Mouse (Mus musculus): ENCODE data around the gene Cnr2. TPM values are rescaled to one million over a fixed set of nuclear protein-coding genes. Genes with fewer than 3 reads are reported as not detected.

The Cnr2 gene
- polyA plus RNA-seq, 1 experiment: not detected

DNA sequence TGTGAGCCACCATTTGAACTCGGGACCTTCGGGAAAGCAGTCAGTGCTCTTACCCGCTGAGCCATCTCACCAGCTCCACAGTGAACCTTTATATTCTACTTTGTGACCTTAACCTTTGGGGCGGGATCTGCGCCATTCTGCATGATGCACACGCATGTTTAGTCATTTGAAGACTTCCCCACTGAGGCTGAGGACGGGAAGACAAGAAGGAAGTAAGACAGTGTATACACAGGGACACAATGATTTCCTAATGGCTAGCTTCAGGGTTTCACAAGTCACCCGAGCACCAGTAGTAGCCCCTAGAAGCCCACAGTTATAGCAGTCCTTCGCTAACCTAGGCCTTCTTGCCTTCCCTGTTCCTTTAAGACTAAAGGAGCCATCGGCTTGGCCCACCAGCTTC, 50.5 kb downstream of the Cnr2 start:
- H3K4me3 ChIP-seq (ENCODE audit: insufficient read depth, low read length): no peak overlapping the region
- TF ChIP-seq POLR2A (IDR thresholded peaks at IDR 0.05; ENCODE audit: low read depth, low read length) (no peak), CTCF (IDR thresholded peaks at IDR 0.05; ENCODE audit: borderline replicate concordance, insufficient read depth, low read length) (no peak)
- no peak overlapping the region for H3K27ac ChIP-seq (ENCODE audit: insufficient read depth, low read length)
- H3K4me1 ChIP-seq (ENCODE audit: control insufficient read depth, insufficient read depth, low read length): no peaks in the 10 kb centered on the region

DNA sequence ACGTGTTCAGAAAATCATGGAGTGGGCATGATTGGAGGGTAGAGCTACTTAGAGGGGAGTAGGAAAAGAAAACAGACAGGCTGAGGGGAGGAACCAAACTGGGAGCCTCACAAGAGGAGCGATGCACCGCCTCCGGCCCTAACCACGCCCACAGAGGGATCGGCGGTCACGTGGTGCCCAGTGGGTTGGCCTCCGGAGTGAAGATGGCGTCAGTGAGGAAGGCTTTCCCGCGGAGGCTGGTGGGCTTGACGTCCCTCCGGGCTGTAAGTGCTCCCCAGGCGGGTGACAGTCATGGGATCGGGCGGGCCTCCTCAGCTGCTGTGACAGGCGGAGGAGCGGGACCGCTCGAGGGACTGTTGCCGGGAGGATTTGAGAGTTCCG, 51.1 kb downstream of the Cnr2 start, which contains the start of gene Hmgcl:
Gene Hmgcl, plus strand, starts transcription at position 171 of the 381 bp plus-strand sequence.
- no peak for TF ChIP-seq CTCF (IDR thresholded peaks at IDR 0.05; ENCODE audit: borderline replicate concordance, insufficient read depth, low read length)
- TF ChIP-seq POLR2A (IDR thresholded peaks at IDR 0.05; ENCODE audit: low read depth, low read length): peak; percentile 95
- peak within 1 kb of the TSS; percentile 26 for H3K27ac ChIP-seq (ENCODE audit: insufficient read depth, low read length)
- no peaks in the 10 kb centered on the region for H3K4me1 ChIP-seq (ENCODE audit: control insufficient read depth, insufficient read depth, low read length)
- peak within 1 kb of the TSS; percentile 79 for H3K4me3 ChIP-seq (ENCODE audit: insufficient read depth, low read length)

DNA sequence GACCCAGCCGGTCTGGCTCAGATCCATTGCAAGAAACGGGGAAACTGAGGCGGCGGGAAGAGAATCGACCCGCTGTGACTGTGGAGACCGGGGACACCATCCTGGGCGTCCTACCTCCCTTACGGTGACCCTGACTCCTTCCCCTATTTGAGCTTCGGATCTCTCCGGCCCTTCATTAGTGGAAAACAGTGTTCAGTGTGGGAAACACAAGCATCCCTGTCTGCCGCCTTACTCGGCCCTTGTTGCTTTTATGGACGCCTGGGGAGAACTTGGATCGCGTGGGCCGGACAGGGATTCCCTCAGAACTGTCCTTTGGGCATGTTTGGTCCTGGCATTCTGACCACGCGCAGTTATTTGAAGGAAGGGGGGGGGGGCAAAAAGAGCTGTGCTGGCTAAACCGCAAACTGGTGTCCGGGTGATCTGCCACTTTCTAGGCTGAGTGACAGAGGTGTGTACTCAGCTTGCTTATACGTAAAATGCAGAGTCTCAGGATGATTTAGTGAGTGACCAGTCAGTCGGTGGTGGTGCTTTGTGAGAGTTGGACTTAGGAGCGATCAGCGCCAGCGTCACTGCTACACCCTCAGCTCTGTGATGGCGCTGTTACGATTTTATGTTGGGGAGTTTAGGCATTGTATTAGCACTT, 51.6 kb downstream of the Cnr2 start:
- Histone ChIP-seq H3K4me3 (ENCODE audit: insufficient read depth, low read length) (peak overlapping the region; percentile 79), H3K27ac (ENCODE audit: insufficient read depth, low read length) (peak overlapping the region; percentile 26), H3K4me1 (ENCODE audit: control insufficient read depth, insufficient read depth, low read length) (no peaks in the 10 kb centered on the region)
- no peak for TF ChIP-seq CTCF (IDR thresholded peaks at IDR 0.05; ENCODE audit: borderline replicate concordance, insufficient read depth, low read length)
- 0 out of 2 replicates have a peak, but pooled peaks have one; percentile 36 for TF ChIP-seq POLR2A (IDR thresholded peaks at IDR 0.05; ENCODE audit: low read depth, low read length)

DNA sequence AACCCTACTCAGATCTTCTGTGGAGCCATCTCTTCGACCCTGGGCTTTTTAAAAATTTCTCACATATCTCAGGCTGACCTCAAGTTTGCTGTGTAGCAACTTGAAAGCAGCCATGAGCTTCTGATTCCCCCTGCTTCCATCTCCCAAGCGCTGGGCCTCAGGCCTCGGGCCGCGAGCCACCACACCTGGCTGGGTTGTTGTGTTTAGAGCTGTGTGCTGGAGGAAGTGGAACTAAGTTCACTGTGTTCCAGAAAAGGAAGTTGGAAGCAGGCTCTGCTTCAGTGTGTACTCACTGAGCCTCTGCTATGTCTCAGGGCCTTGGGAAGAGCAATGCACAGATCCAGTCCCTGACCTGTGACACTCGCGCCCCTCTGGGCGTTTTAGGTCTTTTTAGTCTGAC, 52.9 kb downstream of the Cnr2 start:
- TF ChIP-seq POLR2A (IDR thresholded peaks at IDR 0.05; ENCODE audit: low read depth, low read length) (no peak), CTCF (IDR thresholded peaks at IDR 0.05; ENCODE audit: borderline replicate concordance, insufficient read depth, low read length) (no peak)
- Histone ChIP-seq H3K4me1 (ENCODE audit: control insufficient read depth, insufficient read depth, low read length) (no peaks in the 10 kb centered on the region), H3K4me3 (ENCODE audit: insufficient read depth, low read length) (no peak overlapping the region), H3K27ac (ENCODE audit: insufficient read depth, low read length) (no peak overlapping the region)

DNA sequence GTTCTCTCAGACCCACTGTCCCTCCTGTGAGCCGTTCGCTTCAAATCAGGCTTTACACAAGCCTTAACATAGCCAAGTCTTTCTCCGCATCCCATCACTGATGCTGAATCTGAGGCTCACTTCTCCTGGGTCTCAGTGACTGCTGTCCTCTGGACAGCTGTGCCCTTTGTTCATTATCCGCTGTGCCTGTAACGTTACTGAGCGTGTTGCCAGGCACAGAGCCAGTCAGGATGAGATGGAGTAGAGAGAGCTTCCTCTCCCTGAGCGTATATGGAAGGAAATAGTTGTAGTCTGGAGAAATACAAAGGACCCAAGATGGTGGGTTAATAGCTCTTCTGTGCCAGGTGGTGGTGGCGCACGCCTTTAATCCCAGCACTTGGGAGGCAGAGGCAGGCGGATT, 54.3 kb downstream of the Cnr2 start:
- TF ChIP-seq CTCF (IDR thresholded peaks at IDR 0.05; ENCODE audit: borderline replicate concordance, insufficient read depth, low read length) (no peak), POLR2A (IDR thresholded peaks at IDR 0.05; ENCODE audit: low read depth, low read length) (no peak)
- H3K4me3 ChIP-seq (ENCODE audit: insufficient read depth, low read length): no peak overlapping the region
- H3K4me1 ChIP-seq (ENCODE audit: control insufficient read depth, insufficient read depth, low read length): no peaks in the 10 kb centered on the region
- H3K27ac ChIP-seq (ENCODE audit: insufficient read depth, low read length): no peak overlapping the region

DNA sequence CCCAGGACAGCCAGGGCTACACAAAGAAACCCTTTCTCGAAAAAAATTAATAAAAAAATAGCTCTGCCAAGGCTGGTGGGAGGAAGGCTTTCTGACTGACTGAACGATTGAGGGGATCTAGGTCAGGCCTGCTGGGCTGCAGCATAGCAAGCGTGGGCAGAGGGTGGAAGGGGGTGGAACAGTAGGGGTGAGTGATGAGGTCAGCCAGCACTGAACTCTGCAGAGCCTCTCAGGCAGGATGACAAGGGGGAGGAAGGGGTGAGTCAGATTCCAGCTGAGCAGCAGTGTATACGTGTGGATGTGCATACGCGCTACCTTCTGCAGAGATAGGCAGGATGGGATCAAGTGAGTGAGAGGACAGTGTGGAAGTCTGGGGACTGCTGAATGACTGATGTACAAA, 54.7 kb downstream of the Cnr2 start:
- TF ChIP-seq POLR2A (IDR thresholded peaks at IDR 0.05; ENCODE audit: low read depth, low read length) (no peak), CTCF (IDR thresholded peaks at IDR 0.05; ENCODE audit: borderline replicate concordance, insufficient read depth, low read length) (no peak)
- Histone ChIP-seq H3K27ac (ENCODE audit: insufficient read depth, low read length) (no peak overlapping the region), H3K4me3 (ENCODE audit: insufficient read depth, low read length) (no peak overlapping the region), H3K4me1 (ENCODE audit: control insufficient read depth, insufficient read depth, low read length) (no peaks in the 10 kb centered on the region)

DNA sequence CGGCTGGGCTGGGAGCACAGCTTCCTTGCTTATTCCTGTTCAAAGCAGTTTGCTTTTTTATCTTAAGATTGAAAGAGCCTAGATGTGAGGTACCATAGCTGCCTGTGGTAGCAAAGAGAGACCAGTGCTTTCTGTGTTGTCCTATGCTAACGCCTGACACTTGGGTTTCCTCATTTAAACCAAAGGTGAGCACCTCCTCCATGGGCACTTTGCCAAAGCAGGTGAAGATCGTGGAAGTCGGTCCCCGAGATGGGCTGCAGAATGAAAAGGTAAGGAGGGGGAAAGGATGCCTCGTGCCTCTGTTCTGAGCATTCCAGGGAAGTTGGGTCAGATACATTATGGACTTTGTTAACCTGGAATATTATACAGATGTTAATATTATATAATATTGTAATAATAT, 55.2 kb downstream of the Cnr2 start:
- Histone ChIP-seq H3K4me1 (ENCODE audit: control insufficient read depth, insufficient read depth, low read length) (no peaks in the 10 kb centered on the region), H3K4me3 (ENCODE audit: insufficient read depth, low read length) (no peak overlapping the region), H3K27ac (ENCODE audit: insufficient read depth, low read length) (no peak overlapping the region)
- no peak for TF ChIP-seq POLR2A (IDR thresholded peaks at IDR 0.05; ENCODE audit: low read depth, low read length)
- TF ChIP-seq CTCF (IDR thresholded peaks at IDR 0.05; ENCODE audit: borderline replicate concordance, insufficient read depth, low read length): no peak

DNA sequence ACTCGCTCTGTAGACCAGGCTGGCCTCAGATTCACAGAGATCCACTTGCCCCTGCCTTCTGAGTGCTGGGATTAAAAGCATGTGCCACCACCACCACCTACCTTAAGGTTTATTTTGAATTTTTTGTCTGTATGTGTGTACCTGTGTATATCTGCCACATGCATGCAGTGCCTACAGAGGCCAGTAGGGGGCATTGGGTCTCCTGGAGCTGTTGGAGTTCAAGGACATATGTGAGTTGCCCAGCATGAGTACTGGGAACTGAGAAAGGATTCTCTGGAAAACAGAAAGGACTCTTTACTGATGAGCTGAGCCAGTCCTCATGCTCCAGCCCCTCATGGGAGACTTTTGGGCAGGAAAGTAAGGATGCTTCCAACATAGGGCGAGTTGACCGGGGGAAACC, 56.3 kb downstream of the Cnr2 start:
- H3K4me1 ChIP-seq (ENCODE audit: control insufficient read depth, insufficient read depth, low read length): no peaks in the 10 kb centered on the region
- TF ChIP-seq POLR2A (IDR thresholded peaks at IDR 0.05; ENCODE audit: low read depth, low read length) (no peak), CTCF (IDR thresholded peaks at IDR 0.05; ENCODE audit: borderline replicate concordance, insufficient read depth, low read length) (no peak)
- H3K4me3 ChIP-seq (ENCODE audit: insufficient read depth, low read length): no peak overlapping the region
- H3K27ac ChIP-seq (ENCODE audit: insufficient read depth, low read length): no peak overlapping the region

DNA sequence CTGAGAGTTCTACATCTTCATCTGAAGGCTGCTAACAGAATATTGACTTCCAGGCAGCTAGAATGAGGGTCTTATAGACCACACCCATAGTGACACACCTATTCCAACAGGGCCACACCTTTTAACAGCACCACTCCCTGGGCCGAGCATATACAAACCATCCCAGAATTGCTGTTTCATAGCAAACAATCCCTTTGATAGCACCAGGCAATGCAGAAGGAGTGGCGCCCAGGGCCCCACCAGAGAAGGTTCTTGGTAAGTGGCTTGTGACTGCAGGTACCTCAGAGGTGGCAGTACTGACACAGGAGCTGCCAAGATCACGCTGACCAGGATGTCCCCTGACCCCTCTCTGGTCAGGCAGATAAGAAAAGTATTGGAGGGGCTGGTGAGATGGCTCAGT, 58.0 kb downstream of the Cnr2 start:
- TF ChIP-seq POLR2A (IDR thresholded peaks at IDR 0.05; ENCODE audit: low read depth, low read length) (no peak), CTCF (IDR thresholded peaks at IDR 0.05; ENCODE audit: borderline replicate concordance, insufficient read depth, low read length) (no peak)
- H3K4me1 ChIP-seq (ENCODE audit: control insufficient read depth, insufficient read depth, low read length): no peaks in the 10 kb centered on the region
- no peak overlapping the region for H3K27ac ChIP-seq (ENCODE audit: insufficient read depth, low read length)
- H3K4me3 ChIP-seq (ENCODE audit: insufficient read depth, low read length): no peak overlapping the region

DNA sequence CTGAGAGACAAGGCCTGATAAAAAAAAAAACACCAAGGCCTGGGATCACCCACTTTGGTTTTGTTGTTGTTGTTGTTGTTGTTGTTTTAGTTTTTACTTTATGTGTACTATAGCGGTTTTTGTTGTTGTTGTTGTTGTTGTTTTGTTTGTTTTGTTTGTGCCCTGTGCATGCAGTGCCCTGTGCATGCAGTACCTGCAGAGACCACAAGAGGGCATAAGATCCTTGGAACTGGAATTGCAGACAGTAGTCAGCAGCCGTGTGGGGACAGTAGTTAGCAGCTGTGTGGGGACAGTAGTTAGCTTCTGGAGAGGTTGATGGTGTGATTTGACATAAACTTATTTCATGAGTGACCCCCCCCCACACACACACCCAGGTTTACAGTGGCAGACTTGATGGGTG, 59.0 kb downstream of the Cnr2 start:
- Histone ChIP-seq H3K27ac (ENCODE audit: insufficient read depth, low read length) (no peak overlapping the region), H3K4me3 (ENCODE audit: insufficient read depth, low read length) (no peak overlapping the region), H3K4me1 (ENCODE audit: control insufficient read depth, insufficient read depth, low read length) (no peaks in the 10 kb centered on the region)
- no peak for TF ChIP-seq POLR2A (IDR thresholded peaks at IDR 0.05; ENCODE audit: low read depth, low read length)
- TF ChIP-seq CTCF (IDR thresholded peaks at IDR 0.05; ENCODE audit: borderline replicate concordance, insufficient read depth, low read length): peak; percentile 77; the same call in 1 of the 2 replicates
